Mouse (Mus musculus): ENCODE data around the gene Sec24a. TPM values are rescaled to one million over a fixed set of nuclear protein-coding genes. Genes with fewer than 3 reads are reported as not detected.

The Sec24a gene
- polyA plus RNA-seq, 1 experiment from 2014 or later: 18.1 TPM

- WGBS: under 1% methylated on average over 60 of the region's 60 CpGs
- H3K27ac ChIP-seq (ENCODE audit: low read depth, low read length): peak within 1 kb of the TSS; percentile 96
- peak within 1 kb of the TSS; percentile 87 for H3K4me2 ChIP-seq
Measured at GRCm38 (mm10) chr11:51688330-51689328, 74.8 kb downstream of the Sec24a start, which contains the start of gene 0610009B22Rik. Gene 0610009B22Rik, minus strand, starts transcription at chr11:51688874.

GRCm38 (mm10) chr11:51681976-51682374, 81.5 kb downstream of the Sec24a start:
- H3K27me3 ChIP-seq (replicated peaks; ENCODE audit: control insufficient read depth, insufficient read depth, low read length): no peaks in the 10 kb centered on the region
- H3K9ac ChIP-seq (ENCODE audit: low read depth, low read length): no peak overlapping the region
- no peaks in the 10 kb centered on the region for H3K36me3 ChIP-seq (ENCODE audit: control insufficient read depth, insufficient read depth, low read length)
- DNase-seq (ENCODE audit: low spot score): peak; percentile 43
- H3K9me3 ChIP-seq (ENCODE audit: control insufficient read depth, low read length): no peaks in the 10 kb centered on the region
- WGBS: 43% methylated on average over 8 of the region's 8 CpGs
- 0 out of 2 replicates have a peak, but pooled peaks cover 2% of the 10 kb centered on the region for H3K4me1 ChIP-seq (replicated peaks; ENCODE audit: control insufficient read depth, insufficient read depth, low read length)
- H3K4me3 ChIP-seq (ENCODE audit: low read depth, low read length): no peak overlapping the region
- peak overlapping the region; percentile 10; the same call in 1 of the 2 replicates for H3K4me2 ChIP-seq
- no peak for ATAC-seq (replicated peaks; ENCODE audit: low FRiP score)
- no peak overlapping the region for H3K27ac ChIP-seq (ENCODE audit: low read depth, low read length)

More at GRCm38 (mm10) chr11:51688330-51689328, 74.8 kb downstream of the Sec24a start, which contains the start of gene 0610009B22Rik:
- H3K4me3 ChIP-seq (ENCODE audit: low read depth, low read length): peak within 1 kb of the TSS; percentile 71
- no peaks in the 10 kb centered on the region for H3K9me3 ChIP-seq (ENCODE audit: control insufficient read depth, low read length)
- H3K36me3 ChIP-seq (ENCODE audit: control insufficient read depth, insufficient read depth, low read length): no peaks in the 10 kb centered on the region; the same call in 1 of the 2 replicates
- peak within 1 kb of the TSS; percentile 77 for H3K9ac ChIP-seq (ENCODE audit: low read depth, low read length)
- peak; percentile 99 for ATAC-seq (replicated peaks; ENCODE audit: low FRiP score)
- peak; percentile 99 for DNase-seq (ENCODE audit: low spot score)
- peaks cover 7% of the 10 kb centered on the region for H3K4me1 ChIP-seq (replicated peaks; ENCODE audit: control insufficient read depth, insufficient read depth, low read length)
- H3K27me3 ChIP-seq (replicated peaks; ENCODE audit: control insufficient read depth, insufficient read depth, low read length): no peaks in the 10 kb centered on the region

DNA sequence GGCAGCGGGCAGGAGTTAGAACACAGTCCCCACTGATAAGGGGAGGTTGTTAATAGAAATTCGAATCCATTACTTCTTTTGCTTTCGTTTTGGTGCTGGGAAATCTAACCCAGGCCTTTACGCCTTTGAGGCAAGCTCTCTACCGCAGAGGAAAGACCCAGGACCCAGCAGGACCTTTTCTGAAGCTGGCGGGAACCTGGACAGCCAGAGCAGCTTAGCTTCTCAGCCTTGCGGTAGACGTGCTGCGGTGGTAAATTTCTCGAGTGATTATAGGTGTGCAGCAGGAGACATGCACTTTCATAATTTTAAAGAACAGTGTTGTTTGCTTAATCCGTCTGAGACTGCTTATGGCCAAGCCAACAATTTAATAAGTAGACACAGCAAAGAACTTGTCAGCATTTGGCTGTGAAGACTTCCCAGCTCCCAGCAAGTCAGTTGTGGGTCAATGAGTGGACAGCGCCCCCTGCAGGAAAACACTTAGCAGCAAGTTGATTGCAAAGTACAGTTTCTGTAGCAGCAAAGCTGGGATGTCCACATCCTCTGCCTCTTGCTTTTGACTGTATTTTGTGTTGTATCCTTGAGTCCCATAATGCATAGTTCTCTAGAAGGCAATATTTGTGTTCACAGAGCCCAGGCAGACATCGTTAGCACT, 82.0 kb downstream of the Sec24a start:
- 0 out of 2 replicates have a peak, but pooled peaks cover 2% of the 10 kb centered on the region for H3K4me1 ChIP-seq (replicated peaks; ENCODE audit: control insufficient read depth, insufficient read depth, low read length)
- ATAC-seq (replicated peaks; ENCODE audit: low FRiP score) (peak; percentile 70), DNase-seq (ENCODE audit: low spot score) (peak; percentile 76)
- WGBS: 29% methylated on average over 13 of the region's 13 CpGs
- peak overlapping the region; percentile 42; the same call in 1 of the 2 replicates for H3K9ac ChIP-seq (ENCODE audit: low read depth, low read length)
- H3K27ac ChIP-seq (ENCODE audit: low read depth, low read length): no peak overlapping the region
- H3K36me3 ChIP-seq (ENCODE audit: control insufficient read depth, insufficient read depth, low read length): no peaks in the 10 kb centered on the region
- H3K27me3 ChIP-seq (replicated peaks; ENCODE audit: control insufficient read depth, insufficient read depth, low read length): no peaks in the 10 kb centered on the region
- no peaks in the 10 kb centered on the region for H3K9me3 ChIP-seq (ENCODE audit: control insufficient read depth, low read length)
- H3K4me2 ChIP-seq: peak overlapping the region; percentile 53
- H3K4me3 ChIP-seq (ENCODE audit: low read depth, low read length): peak overlapping the region; percentile 18; the same call in 1 of the 2 replicates

- H3K9ac ChIP-seq (ENCODE audit: low read depth, low read length): no peak overlapping the region
- 71% methylated on average over 3 of the region's 3 CpGs for WGBS
- H3K27ac ChIP-seq (ENCODE audit: low read depth, low read length): no peak overlapping the region
- no peaks in the 10 kb centered on the region for H3K9me3 ChIP-seq (ENCODE audit: control insufficient read depth, low read length)
- no peaks in the 10 kb centered on the region for H3K36me3 ChIP-seq (ENCODE audit: control insufficient read depth, insufficient read depth, low read length)
- DNase-seq (ENCODE audit: low spot score): no peak
- H3K4me3 ChIP-seq (ENCODE audit: low read depth, low read length): no peak overlapping the region
- 0 out of 2 replicates have a peak, but pooled peaks cover 2% of the 10 kb centered on the region for H3K4me1 ChIP-seq (replicated peaks; ENCODE audit: control insufficient read depth, insufficient read depth, low read length)
- no peak overlapping the region for H3K4me2 ChIP-seq
- no peak for ATAC-seq (replicated peaks; ENCODE audit: low FRiP score)
- H3K27me3 ChIP-seq (replicated peaks; ENCODE audit: control insufficient read depth, insufficient read depth, low read length): no peaks in the 10 kb centered on the region
Measured at GRCm38 (mm10) chr11:51679466-51679865, 84.0 kb downstream of the Sec24a start.

- no peaks in the 10 kb centered on the region for H3K36me3 ChIP-seq (ENCODE audit: control insufficient read depth, insufficient read depth, low read length)
- no peak overlapping the region for H3K4me3 ChIP-seq (ENCODE audit: low read depth, low read length)
- H3K4me2 ChIP-seq: no peak overlapping the region
- WGBS: 57% methylated on average over 6 of the region's 6 CpGs
- DNase-seq (ENCODE audit: low spot score): no peak
- H3K9me3 ChIP-seq (ENCODE audit: control insufficient read depth, low read length): no peaks in the 10 kb centered on the region
- H3K27me3 ChIP-seq (replicated peaks; ENCODE audit: control insufficient read depth, insufficient read depth, low read length): no peaks in the 10 kb centered on the region
- no peak overlapping the region for H3K27ac ChIP-seq (ENCODE audit: low read depth, low read length)
- 0 out of 2 replicates have a peak, but pooled peaks cover 2% of the 10 kb centered on the region for H3K4me1 ChIP-seq (replicated peaks; ENCODE audit: control insufficient read depth, insufficient read depth, low read length)
- ATAC-seq (replicated peaks; ENCODE audit: low FRiP score): no peak
- H3K9ac ChIP-seq (ENCODE audit: low read depth, low read length): no peak overlapping the region
Measured at GRCm38 (mm10) chr11:51677737-51678418, 85.6 kb downstream of the Sec24a start.

DNA sequence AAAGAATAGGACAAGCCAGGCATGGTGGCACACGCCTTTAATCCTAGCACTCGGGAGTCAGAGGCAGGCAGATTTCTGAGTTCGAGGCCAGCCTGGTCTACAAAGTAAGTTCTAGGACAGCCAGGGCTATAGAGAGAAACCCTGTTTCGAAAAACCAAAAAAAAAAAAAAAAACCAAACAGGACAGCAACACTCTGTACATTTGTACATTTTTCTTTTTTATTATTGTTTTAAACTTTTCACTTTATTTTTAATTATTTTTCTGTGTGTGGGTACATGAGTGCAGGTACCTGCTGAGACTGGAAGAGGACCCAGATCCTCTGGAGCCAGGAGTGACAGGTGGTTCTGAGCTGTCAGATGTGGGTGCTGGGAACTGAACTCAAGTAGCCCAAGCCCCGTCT, 88.0 kb downstream of the Sec24a start:
- no peaks in the 10 kb centered on the region for H3K9me3 ChIP-seq (ENCODE audit: control insufficient read depth, low read length)
- no peaks in the 10 kb centered on the region for H3K4me1 ChIP-seq (replicated peaks; ENCODE audit: control insufficient read depth, insufficient read depth, low read length)
- no peak overlapping the region for H3K9ac ChIP-seq (ENCODE audit: low read depth, low read length)
- no peak overlapping the region for H3K27ac ChIP-seq (ENCODE audit: low read depth, low read length)
- 73% methylated on average over 5 of the region's 5 CpGs for WGBS
- no peak overlapping the region for H3K4me3 ChIP-seq (ENCODE audit: low read depth, low read length)
- H3K27me3 ChIP-seq (replicated peaks; ENCODE audit: control insufficient read depth, insufficient read depth, low read length): no peaks in the 10 kb centered on the region
- ATAC-seq (replicated peaks; ENCODE audit: low FRiP score) (no peak), DNase-seq (ENCODE audit: low spot score) (no peak)
- no peaks in the 10 kb centered on the region for H3K36me3 ChIP-seq (ENCODE audit: control insufficient read depth, insufficient read depth, low read length)
- no peak overlapping the region for H3K4me2 ChIP-seq

DNA sequence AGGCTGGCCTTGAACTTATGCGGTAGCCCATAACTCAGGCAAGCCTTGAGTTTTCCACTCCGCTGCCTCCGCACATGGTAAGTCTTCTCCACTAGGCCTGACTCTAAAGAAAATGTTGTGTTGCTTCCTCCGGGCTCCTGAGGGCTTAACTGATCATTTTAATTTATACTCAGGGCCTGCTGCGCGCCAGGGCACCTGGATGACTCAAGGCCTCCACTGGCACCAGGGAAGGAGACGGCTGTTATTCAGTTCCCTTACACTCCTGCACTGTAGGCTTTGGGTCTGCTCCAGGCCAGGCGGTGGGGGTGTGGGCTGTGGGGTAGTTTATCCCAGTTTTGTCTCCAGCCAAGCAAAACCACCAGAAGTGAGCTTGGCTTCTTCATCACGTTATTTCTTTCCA, 90.1 kb downstream of the Sec24a start:
- Histone ChIP-seq H3K36me3 (ENCODE audit: control insufficient read depth, insufficient read depth, low read length) (no peaks in the 10 kb centered on the region), H3K4me1 (replicated peaks; ENCODE audit: control insufficient read depth, insufficient read depth, low read length) (no peaks in the 10 kb centered on the region), H3K27ac (ENCODE audit: low read depth, low read length) (no peak overlapping the region), H3K4me2 (no peak overlapping the region), H3K9me3 (ENCODE audit: control insufficient read depth, low read length) (no peaks in the 10 kb centered on the region), H3K9ac (ENCODE audit: low read depth, low read length) (no peak overlapping the region), H3K27me3 (replicated peaks; ENCODE audit: control insufficient read depth, insufficient read depth, low read length) (no peaks in the 10 kb centered on the region), H3K4me3 (ENCODE audit: low read depth, low read length) (no peak overlapping the region)
- no peak for ATAC-seq (replicated peaks; ENCODE audit: low FRiP score)
- WGBS: 86% methylated on average over 9 of the region's 9 CpGs
- no peak for DNase-seq (ENCODE audit: low spot score)

GRCm38 (mm10) chr11:51671376-51671775, 92.1 kb downstream of the Sec24a start:
- DNase-seq (ENCODE audit: low spot score) (no peak), ATAC-seq (replicated peaks; ENCODE audit: low FRiP score) (no peak)
- Histone ChIP-seq H3K4me2 (no peak overlapping the region), H3K4me1 (replicated peaks; ENCODE audit: control insufficient read depth, insufficient read depth, low read length) (no peaks in the 10 kb centered on the region), H3K27ac (ENCODE audit: low read depth, low read length) (no peak overlapping the region), H3K9me3 (ENCODE audit: control insufficient read depth, low read length) (no peaks in the 10 kb centered on the region), H3K9ac (ENCODE audit: low read depth, low read length) (no peak overlapping the region), H3K36me3 (ENCODE audit: control insufficient read depth, insufficient read depth, low read length) (no peaks in the 10 kb centered on the region), H3K27me3 (replicated peaks; ENCODE audit: control insufficient read depth, insufficient read depth, low read length) (no peaks in the 10 kb centered on the region), H3K4me3 (ENCODE audit: low read depth, low read length) (no peak overlapping the region)
- WGBS: 74% methylated on average over 2 of the region's 2 CpGs

Data from liver, embryonic 11.5 days (tissue).